Mouse (Mus musculus) urinary bladder, postnatal 36 days (tissue): ENCODE results near the gene Itga9.

Experiments
- DNase-seq, 2 experiments: peaks; one replicate each; pipeline ENCODE4 v3.0.0; 2022; ENCODE audit warnings: low spot score in 2 of 2, mixed read lengths in 1 of 2

The Itga9 gene

GRCm38 (mm10) chr9:118818508-118818907, 212.0 kb downstream of the Itga9 start:
- no peak for DNase-seq

DNA sequence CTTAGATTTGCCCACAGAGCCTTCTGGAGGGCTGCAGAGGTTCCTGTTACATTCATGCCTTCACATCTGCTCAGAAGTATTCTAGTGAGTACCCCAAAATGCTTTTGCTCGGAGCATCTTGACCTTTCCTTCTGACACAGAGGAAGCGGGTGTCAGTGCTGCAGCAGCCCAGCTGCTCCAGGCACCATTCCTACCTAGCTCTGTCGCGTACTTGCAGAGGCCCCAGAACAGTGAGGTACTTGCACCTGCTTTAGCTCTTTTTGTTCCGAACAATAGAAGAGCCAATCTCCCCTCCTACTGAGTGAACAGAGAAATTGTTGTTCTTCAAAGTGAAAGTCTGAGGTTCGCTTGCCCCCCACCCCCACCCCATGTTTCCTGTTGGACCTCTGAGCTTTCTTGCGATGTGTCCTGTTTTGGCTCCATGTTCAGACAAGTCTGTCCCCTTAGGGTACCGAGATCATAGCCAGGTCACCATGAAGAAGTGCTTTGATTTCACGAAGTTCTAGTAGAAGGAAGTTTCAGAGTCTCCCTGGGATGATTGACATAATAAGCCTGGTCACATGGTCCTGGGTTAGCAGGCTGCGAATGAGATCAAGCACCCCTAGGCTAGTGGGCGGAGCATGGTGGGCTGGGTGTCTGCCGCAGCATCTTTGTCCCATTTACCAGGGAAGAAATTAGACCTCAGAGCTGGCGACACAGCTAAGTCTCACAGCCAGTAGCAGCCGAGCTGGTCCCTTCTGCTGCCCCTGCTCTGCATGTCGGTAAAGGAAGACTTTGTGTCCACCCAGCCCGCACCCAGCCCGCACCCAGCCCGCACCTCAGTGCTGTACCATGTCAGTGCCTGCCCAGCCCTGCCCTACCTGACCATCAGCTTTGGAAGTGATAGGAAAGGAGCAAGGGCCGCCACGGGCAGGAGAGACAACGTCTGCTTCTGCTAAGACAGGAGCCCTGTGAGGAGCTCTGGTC, 215.0 kb downstream of the Itga9 start:
- DNase-seq = no peak

DNA sequence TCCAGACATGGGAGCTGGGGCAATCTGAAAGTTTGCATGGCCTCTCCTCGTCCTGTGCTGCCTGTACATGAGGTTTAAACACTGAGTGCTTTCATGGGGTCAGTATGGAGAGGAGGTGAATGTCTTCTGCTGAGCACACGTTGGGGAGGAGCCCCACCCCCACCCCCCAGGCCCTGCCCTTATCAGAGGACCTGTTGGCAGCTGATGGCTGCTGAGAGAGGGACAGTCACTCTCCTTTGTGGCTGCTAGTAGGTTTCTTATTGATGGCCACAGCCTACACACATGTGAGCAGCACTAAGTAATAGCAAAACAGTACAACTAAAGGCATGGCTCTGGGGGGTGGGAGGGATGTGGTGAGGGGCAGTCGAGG, 215.7 kb downstream of the Itga9 start:
- DNase-seq = no peak

DNA sequence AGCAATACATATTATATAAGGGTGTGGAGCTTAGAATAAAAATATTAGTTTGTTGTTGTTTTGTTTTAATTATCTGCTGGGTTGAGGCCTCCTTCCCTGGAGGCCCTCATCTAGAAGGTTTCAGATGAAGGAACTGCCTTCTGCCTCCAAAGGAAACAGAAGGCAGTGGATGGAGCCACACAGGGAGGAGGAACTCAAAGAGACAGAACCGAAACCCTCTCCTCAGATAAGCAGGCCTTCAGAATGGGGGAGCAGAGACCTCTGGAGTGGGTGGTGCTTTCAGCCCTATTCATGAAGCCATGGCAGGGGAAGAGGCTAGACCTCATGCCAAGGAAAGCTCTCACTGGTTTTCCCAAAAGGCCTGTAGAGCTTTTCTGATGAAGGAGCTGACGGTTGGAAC, 216.1 kb downstream of the Itga9 start:
- DNase-seq = no peak

DNA sequence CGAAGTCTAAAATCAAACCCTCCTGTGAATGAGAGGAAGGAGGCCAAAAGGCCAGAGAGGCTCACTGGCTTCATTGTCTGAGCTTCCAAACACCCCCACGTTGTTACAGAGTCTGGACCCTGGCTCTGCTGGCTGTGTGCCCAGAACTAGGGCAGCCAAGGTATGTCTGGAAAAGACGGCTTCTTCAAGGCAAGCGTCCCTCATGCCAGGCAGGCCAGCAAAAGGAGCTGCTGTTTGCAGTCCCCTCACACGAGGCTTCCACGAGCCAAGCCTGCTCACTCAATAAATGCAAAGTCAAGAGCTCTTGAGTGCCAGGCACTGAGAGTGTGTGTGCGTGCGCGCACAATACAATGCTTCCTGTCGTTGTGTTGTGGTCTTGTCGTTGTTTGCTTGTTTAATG, 224.6 kb downstream of the Itga9 start:
- no peak for DNase-seq

GRCm38 (mm10) chr9:118832533-118832932, 226.0 kb downstream of the Itga9 start:
- no peak for DNase-seq

DNA sequence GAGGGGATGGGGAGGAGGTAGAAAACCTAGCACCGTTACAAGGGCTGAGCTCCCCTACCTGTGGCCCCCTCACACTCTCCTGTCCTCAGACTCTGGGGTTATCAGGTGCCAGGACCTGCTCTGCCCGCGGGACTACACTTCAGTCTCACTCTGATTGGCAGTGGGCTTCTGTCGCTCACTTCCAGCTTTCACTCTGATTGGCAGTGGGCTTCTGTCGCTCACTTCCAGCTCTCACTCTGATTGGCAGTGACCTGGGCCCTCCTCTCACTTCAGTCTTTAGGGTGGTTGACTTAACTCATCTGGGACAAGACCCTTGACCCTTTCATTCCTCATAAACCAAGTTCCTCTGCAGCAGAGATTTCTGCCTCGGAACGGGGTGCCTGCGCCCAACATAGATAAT, 226.9 kb downstream of the Itga9 start:
- DNase-seq = no peak

- DNase-seq = no peak
Observed at GRCm38 (mm10) chr9:118838910-118839667, 232.6 kb downstream of the Itga9 start.

DNA sequence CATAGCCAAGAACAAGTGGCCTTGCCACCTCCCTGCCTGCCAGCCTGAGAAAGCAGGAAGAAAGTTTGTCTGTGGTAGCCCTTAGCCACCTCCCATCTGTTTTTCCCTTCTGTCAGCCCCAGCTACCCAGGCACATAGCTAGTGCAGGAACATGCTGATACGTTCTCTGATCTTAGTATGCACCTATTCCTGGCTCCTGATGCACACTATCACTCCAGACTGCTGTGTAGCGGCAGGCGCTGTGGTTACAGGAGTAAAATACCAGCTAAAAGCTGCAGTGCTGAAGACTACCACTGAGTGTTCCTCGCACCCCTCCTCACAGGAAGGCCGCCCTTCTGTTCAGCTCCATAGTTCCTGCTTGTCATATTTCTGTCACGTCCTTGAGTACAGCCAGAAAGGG, 234.8 kb downstream of the Itga9 start:
- DNase-seq = no peak

GRCm38 (mm10) chr9:118841907-118842432, 235.5 kb downstream of the Itga9 start:
- DNase-seq = no peak

DNA sequence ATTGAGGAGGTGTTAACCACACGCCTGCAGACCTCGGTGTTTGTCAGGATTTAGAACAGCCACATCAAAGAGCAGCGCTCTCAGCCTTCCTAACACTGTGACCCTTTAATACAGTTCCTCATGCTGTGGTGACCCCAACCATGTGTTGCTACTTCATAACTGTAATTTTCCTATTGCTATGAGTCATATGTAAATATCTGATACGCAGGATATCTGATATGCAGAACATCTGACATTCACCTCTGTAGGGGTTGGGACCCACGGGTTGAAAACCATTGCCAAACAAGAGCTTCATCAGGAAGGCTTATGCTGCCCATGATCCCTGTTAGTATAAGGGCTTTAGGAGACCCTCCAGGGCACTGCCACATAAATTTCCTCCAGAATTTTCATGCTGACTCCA, 237.2 kb downstream of the Itga9 start:
- DNase-seq = no peak

DNA sequence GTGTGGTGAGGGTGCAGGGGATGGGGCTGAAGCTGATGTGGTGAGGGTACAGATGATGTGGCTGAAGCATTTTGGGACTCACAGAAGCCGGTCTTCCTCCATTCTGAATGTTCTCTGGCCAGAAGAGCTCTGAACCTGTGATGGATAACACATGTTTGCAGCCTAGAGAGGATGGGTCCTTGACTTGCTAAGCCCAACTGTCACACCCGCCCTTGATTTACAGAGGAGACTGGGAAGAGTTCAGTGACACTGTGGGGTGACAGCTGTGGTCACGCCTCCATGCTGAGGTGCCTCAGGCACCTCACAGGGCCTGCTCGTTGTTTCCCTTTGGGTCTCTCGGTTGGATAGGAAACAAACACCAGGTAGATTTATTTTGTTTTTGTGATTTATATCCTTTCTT, 238.5 kb downstream of the Itga9 start:
- no peak for DNase-seq

DNA sequence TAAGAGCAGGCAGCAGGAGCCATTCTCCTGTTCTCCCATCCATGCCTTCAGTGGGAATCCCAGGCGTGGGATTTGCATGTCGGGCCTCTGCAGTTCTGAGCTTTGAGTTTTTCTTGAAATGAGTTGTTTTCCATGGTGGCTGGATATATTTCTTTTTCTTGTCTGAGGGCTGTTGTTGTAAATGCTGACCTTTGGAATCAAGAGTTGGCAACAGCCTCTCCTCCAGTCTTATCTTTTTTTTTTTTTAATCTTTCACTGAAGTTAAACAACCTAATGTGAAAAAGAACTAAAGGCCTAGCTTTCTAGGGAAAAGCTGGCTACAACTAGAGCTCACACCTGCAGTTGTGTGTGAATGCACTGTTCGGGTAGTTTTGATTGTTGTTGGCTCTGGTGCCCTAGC, 240.3 kb downstream of the Itga9 start:
- no peak for DNase-seq

GRCm38 (mm10) chr9:118856665-118857064, 250.2 kb downstream of the Itga9 start:
- DNase-seq = no peak

GRCm38 (mm10) chr9:118860613-118861141, 254.2 kb downstream of the Itga9 start:
- DNase-seq = no peak

DNA sequence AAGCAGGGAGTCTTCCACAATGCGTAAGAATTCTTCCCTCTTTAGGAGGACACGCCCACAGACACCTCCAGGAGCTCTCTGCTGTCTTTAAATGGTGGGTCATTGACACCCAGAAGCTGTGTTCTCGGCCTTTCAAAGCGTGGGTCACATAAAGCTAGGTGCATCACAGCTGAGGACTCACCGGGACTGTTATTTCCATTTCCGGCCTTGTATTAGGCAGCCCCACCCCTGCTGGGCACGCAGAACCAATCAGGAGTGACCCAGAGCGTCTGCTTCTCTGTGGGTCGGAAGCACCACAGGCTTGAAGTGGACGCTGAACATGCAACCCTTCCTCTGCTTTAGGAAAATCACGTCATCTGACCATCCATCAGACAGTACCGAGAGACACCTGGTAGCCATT, 255.7 kb downstream of the Itga9 start:
- DNase-seq = no peak

DNA sequence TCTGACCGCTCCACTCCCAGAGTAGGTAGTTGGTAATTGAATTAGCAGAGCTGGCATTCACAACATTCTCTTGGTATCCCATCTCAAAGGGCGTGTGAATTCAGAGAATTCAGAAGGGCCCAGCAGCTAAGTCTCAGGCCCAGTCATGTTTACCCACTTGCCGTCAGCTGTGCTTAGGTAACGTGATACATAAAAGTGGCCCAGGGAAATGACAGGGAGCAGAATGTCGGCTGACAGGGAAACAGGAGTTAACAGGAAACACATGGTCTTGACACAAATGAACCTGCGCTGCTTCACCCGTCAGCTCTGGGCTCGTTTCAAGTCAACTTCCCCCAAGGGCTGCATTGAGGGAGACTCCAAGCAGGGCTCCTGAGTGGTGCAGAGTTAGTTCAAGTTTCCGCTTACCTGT, 256.4 kb downstream of the Itga9 start:
- no peak for DNase-seq

- no peak for DNase-seq
Observed at GRCm38 (mm10) chr9:118863528-118863927, 257.0 kb downstream of the Itga9 start.

DNA sequence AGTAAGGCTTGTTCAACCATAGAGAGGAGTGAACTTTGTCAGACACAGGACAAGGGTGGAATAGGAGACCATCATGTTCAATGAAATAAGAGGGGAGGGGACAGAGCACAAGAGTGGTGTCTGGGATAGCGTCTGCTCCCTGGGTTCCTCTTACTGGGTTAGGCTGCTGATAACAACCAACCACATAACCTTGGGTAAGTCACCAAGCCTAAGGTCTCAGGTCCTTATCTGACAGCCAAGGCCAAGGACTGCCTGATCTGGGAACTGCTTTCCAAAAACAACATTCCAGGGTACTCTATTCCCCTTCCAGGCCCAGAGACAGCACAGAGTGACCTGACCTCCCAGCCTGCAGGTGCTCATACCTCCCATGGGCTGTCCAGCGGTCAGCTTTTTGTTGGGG, 260.5 kb downstream of the Itga9 start:
- DNase-seq = no peak

DNA sequence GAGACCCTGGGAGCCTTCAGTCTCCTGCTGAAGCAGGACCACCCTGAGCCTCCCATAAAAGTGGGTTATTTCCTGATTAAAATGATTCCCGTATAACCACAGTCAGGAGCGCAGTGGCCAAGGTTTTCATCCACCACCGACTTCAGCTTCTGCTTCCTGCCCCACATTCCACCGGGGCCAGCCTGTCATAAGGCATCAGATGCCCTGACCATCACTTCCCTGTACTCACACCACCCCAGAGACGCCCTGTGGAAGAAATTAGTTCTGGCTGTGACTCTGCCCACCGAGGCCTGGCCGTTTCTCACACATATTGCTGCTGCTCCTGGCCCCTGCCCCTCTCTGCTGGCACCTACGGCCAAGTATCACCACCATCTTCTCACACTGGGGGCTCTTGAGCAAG, 261.4 kb downstream of the Itga9 start:
- DNase-seq = no peak

- peak in 1 of 2 experiments; percentile 29 for DNase-seq
Observed at GRCm38 (mm10) chr9:118871089-118871488, 264.6 kb downstream of the Itga9 start.

GRCm38 (mm10) chr9:118873031-118873430, 266.5 kb downstream of the Itga9 start:
- DNase-seq = no peak
